In the genomic region with DNA sequence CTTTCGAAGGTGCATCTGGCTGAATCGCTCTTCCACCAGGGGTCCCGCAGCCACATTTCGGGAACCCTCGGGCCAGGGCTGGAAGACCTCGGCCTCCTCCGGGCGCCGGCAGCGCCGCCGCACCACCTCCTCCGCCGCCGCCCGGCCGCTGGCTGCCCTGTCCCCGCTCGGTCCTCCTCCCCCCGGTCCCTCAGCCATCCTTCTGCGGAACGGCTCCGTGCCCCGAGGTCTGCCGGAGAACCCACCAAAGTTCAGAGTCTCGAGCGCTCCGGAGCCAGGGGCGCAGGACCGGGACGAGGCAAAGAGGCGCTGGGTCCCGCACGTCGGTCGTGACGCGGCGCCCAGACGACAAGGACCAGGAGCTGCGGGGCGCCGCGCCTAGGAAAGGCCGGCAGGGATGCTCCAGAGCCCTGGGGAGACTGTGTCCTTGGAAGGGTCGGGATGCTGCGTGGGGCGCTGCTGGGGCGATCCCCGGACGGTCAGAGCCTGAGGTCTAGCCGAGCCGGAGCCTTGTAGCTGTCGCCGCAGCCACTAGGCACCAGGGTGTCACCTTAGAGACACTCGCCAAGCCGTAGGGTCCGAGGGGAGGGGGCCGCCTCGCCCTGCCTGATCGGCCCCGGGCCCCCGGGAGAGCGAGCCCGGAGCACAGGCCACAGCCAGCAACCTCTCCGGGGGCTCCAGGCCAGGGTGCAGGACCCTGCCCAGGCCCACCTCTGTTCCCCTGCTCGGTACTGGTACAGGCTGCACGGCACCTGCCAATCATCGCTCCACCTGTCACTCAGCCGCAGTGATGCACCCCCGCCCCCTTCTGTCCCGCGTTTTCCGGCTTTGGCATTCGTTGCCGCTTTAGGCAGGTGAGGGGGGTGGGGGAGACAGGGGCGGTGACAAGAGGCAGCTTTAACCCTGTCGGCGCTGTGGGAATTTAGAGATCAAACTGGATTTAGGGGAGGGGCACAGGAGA, we compare ENCODE assay signal across 8 mouse cellular contexts. TPM values are rescaled to one million over a fixed set of nuclear protein-coding genes. Genes with fewer than 3 reads are reported as not detected.
A peak's percentile ranks its signal among the peaks of the same experiment; 100 is the strongest.
DNase-seq lines count a peak whose midpoint lies in the region; ATAC-seq lines count a peak whose summit lies in the region.

A gene (minus strand): TSS at position 284 of the 961 bp plus-strand sequence.

- no peaks in the 10 kb centered on the region for H3K9me3 ChIP-seq in hindbrain, embryonic 15.5 days
- H3K9me3 ChIP-seq in liver, embryonic 16.5 days (replicated peaks; ENCODE audit: control insufficient read depth, low read length) = no peaks in the 10 kb centered on the region

- no peak within 1 kb of the TSS for H3K27ac ChIP-seq in hindbrain, embryonic 15.5 days (replicated peaks)
- no peak within 1 kb of the TSS for H3K27ac ChIP-seq in liver, embryonic 16.5 days (ENCODE audit: low read length)

- H3K4me2 ChIP-seq in hindbrain, embryonic 15.5 days = peak within 1 kb of the TSS; percentile 60
- H3K4me2 ChIP-seq in liver, embryonic 16.5 days (ENCODE audit: low read depth, low read length) = peak within 1 kb of the TSS; percentile 50

- 2% methylated on average over 75 of the region's 79 CpGs for WGBS in hindbrain, embryonic 15.5 days
- WGBS in liver, embryonic 16.5 days (ENCODE audit: insufficient replicate concordance) = 3% methylated on average over 74 of the region's 79 CpGs

- H3K36me3 ChIP-seq in hindbrain, embryonic 15.5 days = no peaks in the 10 kb centered on the region
- no peaks in the 10 kb centered on the region for H3K36me3 ChIP-seq in liver, embryonic 16.5 days (ENCODE audit: control insufficient read depth, insufficient read depth)

- H3K27me3 ChIP-seq in hindbrain, embryonic 15.5 days = peaks cover 32% of the 10 kb centered on the region
- peaks cover 75% of the 10 kb centered on the region for H3K27me3 ChIP-seq in liver, embryonic 16.5 days (ENCODE audit: control insufficient read depth, insufficient read depth, low read depth, low read length)

- peak within 1 kb of the TSS; percentile 17; the same call in 1 of the 2 replicates for H3K9ac ChIP-seq in hindbrain, embryonic 15.5 days
- no peak within 1 kb of the TSS for H3K9ac ChIP-seq in liver, embryonic 16.5 days (ENCODE audit: low read depth, low read length)

- H3K4me1 ChIP-seq in hindbrain, embryonic 15.5 days (replicated peaks) = peaks cover 39% of the 10 kb centered on the region
- peaks cover 14% of the 10 kb centered on the region for H3K4me1 ChIP-seq in liver, embryonic 16.5 days (ENCODE audit: control insufficient read depth, low read depth, low read length)

- peak within 1 kb of the TSS; percentile 36 for H3K4me3 ChIP-seq in hindbrain, embryonic 15.5 days
- peak within 1 kb of the TSS; percentile 33 for H3K4me3 ChIP-seq in liver, embryonic 16.5 days (ENCODE audit: low read depth, low read length)

- ATAC-seq in hindbrain, embryonic 15.5 days (ENCODE audit: low FRiP score, low read depth) = peak; percentile 43; the same call in 1 of the 2 replicates
- ATAC-seq in liver, embryonic 16.5 days (ENCODE audit: low read depth) = no peak

- DNase-seq in layer of hippocampus, adult 8-10 months (ENCODE audit: low spot score in 2 of 2) = no peak
- DNase-seq in layer of hippocampus, adult 9-11 months = no peak
- DNase-seq in adrenal gland, postnatal 14 days = no peak
- DNase-seq in gastrocnemius, adult 18-20 months (ENCODE audit: low spot score) = no peak
- DNase-seq in thymus, adult 18-20 months = peak; percentile 41 to 46
- no peak for DNase-seq in embryo, embryonic 10.5 days (ENCODE audit: low spot score)

RNA-seq across cellular contexts. Expression of the gene that starts here (rescaled TPM):
- total RNA-seq in layer of hippocampus, adult 8-10 months (2022) = 100 to 1,000 TPM; 463 to 479 (median 474) TPM
- total RNA-seq in adrenal gland, postnatal 14 days (2021) = 56.4 and 79.0 TPM in 2 replicates
- total RNA-seq in gastrocnemius, adult 18-20 months (2021) = 10 to 100 TPM; 29.0 to 32.7 TPM
- 32.4 and 40.9 TPM in 2 replicates for polyA plus RNA-seq in hindbrain, embryonic 15.5 days (2015; fragmentation: Nextera tagmentation; extraction: Ambion mirVana)
- 20.2 and 24.1 TPM in 2 replicates for polyA plus RNA-seq in liver, embryonic 16.5 days (2015; fragmentation: Nextera tagmentation; extraction: Ambion mirVana)

Comparison
In these comparisons a context has a peak if more than half of its experiments do, and no peak if none do; other contexts are left out.
1. DNase-seq: peak in thymus, adult 18-20 months (2 of 2); none in layer of hippocampus, adult 8-10 months (0 of 2), layer of hippocampus, adult 9-11 months (single experiment), adrenal gland, postnatal 14 days (single experiment), gastrocnemius, adult 18-20 months (single experiment) and embryo, embryonic 10.5 days (single experiment).